Mouse (Mus musculus) heart, adult 2 months (tissue): ENCODE results near the gene Tmx2.

Source experiments
- CTCF ChIP-seq: fragments of 200-600 bp; IDR thresholded peaks from 2 replicates; pipeline ENCODE4 v1.8.1; 2022; ENCODE audit warnings: antibody characterized with exemption, mild to moderate bottlenecking, moderate library complexity
- EP300 ChIP-seq: fragments of 200-500 bp; IDR thresholded peaks from 2 replicates; pipeline ENCODE4 v1.6.1; 2011; ENCODE audit warnings: low read depth, low read length, control low read depth; ENCODE audit not compliant: insufficient read depth
- POLR2A ChIP-seq: fragments of 200-500 bp; IDR thresholded peaks from 2 replicates; pipeline ENCODE4 v1.6.1; 2011; ENCODE audit warnings: mild to moderate bottlenecking, low read depth, low read length, control low read depth; ENCODE audit not compliant: insufficient read depth

GRCm38 (mm10) chr2:84682605-84683183, 3.8 kb upstream of the Tmx2 start:
- no peak for TF ChIP-seq EP300
- no peak for TF ChIP-seq CTCF
- no peak for TF ChIP-seq POLR2A
